Comparison of ENCODE assay signal across 8 mouse cellular contexts in the genomic region with DNA sequence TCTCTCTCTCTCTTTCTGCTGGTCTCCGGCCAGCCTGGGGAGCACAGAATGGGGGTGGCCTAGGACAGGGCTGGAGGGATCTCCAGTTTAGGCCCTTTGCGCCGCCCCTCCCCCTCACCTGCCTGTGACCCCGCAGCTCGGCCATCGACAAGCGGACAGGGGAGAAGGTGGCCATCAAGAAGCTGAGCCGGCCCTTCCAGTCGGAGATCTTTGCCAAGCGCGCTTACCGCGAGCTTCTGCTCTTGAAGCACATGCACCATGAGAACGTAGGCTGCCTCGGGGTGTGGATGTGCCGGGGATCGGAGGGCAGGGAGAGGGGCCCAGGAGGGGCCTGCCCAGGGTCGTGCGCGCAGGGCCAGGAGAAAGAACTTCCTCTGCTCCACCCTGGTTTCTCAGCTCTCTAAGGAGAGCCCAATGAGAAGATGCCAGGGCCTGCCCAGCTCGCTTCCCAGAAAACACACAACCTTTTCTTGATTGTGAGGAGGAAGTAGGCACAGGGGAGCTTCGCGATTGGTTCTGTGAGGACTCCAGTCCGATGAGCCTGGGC. TPM values are rescaled to one million over a fixed set of nuclear protein-coding genes. Genes with fewer than 3 reads are reported as not detected.
DNase-seq lines count a peak whose midpoint lies in the region; ATAC-seq and TF ChIP-seq lines count a peak whose summit lies in the region.
"Had no signal": no experiment of that assay in that cellular context is flagged by ENCODE, and none has a peak within 500 bp of the region (broad histone marks: within the 10 kb centered on the region; RNA-seq: fewer than 3 reads in every experiment).

No protein-coding gene starts in this region.

- TF ChIP-seq EP300 in ES-Bruce4 (IDR thresholded peaks at IDR 0.05; ENCODE audit: insufficient read depth, low read depth, low read length) = no peak

- peak overlapping the region; percentile 73 for H3K9ac ChIP-seq in ES-Bruce4 (ENCODE audit: low read depth, poor library complexity, severe bottlenecking)
- peak overlapping the region; percentile 70 for H3K9ac ChIP-seq in embryonic facial prominence, embryonic 14.5 days (ENCODE audit: low read depth, low read length)
- peak overlapping the region; percentile 66 for H3K9ac ChIP-seq in intestine, embryonic 14.5 days (ENCODE audit: low read length)
- peak overlapping the region; percentile 57 for H3K9ac ChIP-seq in lung, embryonic 14.5 days

- H3K27me3 ChIP-seq in E14TG2a.4 (ENCODE audit: insufficient read depth, low read length) (peaks cover 47% of the 10 kb centered on the region), ES-Bruce4 (ENCODE audit: control insufficient read depth, insufficient read depth, low read length, poor library complexity, severe bottlenecking) (no peaks in the 10 kb centered on the region)
- H3K27me3 ChIP-seq in embryonic facial prominence, embryonic 14.5 days (replicated peaks; ENCODE audit: control insufficient read depth, insufficient read depth, low read length) = peaks cover 14% of the 10 kb centered on the region
- H3K27me3 ChIP-seq in intestine, embryonic 14.5 days (replicated peaks; ENCODE audit: control insufficient read depth, insufficient read depth, low read length) = no peaks in the 10 kb centered on the region
- peaks cover 14% of the 10 kb centered on the region for H3K27me3 ChIP-seq in lung, embryonic 14.5 days (ENCODE audit: insufficient read depth, low read length)

- H3K9me3 ChIP-seq in E14TG2a.4 (ENCODE audit: low read length) (no peaks in the 10 kb centered on the region), ES-Bruce4 (replicated peaks; ENCODE audit: control insufficient read depth, insufficient read depth, low read length, poor library complexity, severe bottlenecking) (no peaks in the 10 kb centered on the region)
- no peaks in the 10 kb centered on the region for H3K9me3 ChIP-seq in embryonic facial prominence, embryonic 14.5 days (ENCODE audit: control insufficient read depth, low read length)
- no peaks in the 10 kb centered on the region for H3K9me3 ChIP-seq in intestine, embryonic 14.5 days (ENCODE audit: control insufficient read depth, low read length)
- H3K9me3 ChIP-seq in lung, embryonic 14.5 days (ENCODE audit: low read depth, low read length) = no peaks in the 10 kb centered on the region

- peaks cover 33% of the 10 kb centered on the region for H3K4me1 ChIP-seq in E14TG2a.4 (replicated peaks; ENCODE audit: low read depth, low read length)
- peaks cover under 1% of the 10 kb centered on the region for H3K4me1 ChIP-seq in ES-Bruce4 (ENCODE audit: control insufficient read depth, insufficient read depth, low read length)
- H3K4me1 ChIP-seq in embryonic facial prominence, embryonic 14.5 days (ENCODE audit: control insufficient read depth, insufficient read depth, low read length) = peaks cover 7% of the 10 kb centered on the region; the same call in 1 of the 2 replicates
- H3K4me1 ChIP-seq in intestine, embryonic 14.5 days (replicated peaks; ENCODE audit: control insufficient read depth, insufficient read depth, low read length) = peaks cover 11% of the 10 kb centered on the region
- no peaks in the 10 kb centered on the region for H3K4me1 ChIP-seq in lung, embryonic 14.5 days (ENCODE audit: insufficient read depth)

- TF ChIP-seq POLR2A in ES-Bruce4 (IDR thresholded peaks at IDR 0.05; ENCODE audit: insufficient read depth, low read length) = no peak

- no peak overlapping the region for H3K27ac ChIP-seq in ES-Bruce4 (ENCODE audit: insufficient read depth, low read length)
- peak overlapping the region; percentile 33; the same call in 1 of the 2 replicates for H3K27ac ChIP-seq in embryonic facial prominence, embryonic 14.5 days (replicated peaks; ENCODE audit: low read depth, low read length)
- H3K27ac ChIP-seq in intestine, embryonic 14.5 days (ENCODE audit: low read depth) = peak overlapping the region; percentile 67
- peak overlapping the region; percentile 21; the same call in 1 of the 2 replicates for H3K27ac ChIP-seq in lung, embryonic 14.5 days (ENCODE audit: low read depth)

- peak; percentile 53 for DNase-seq in embryonic facial prominence, embryonic 14.5 days (ENCODE audit: low spot score)
- DNase-seq in intestine, embryonic 14.5 days (ENCODE audit: low spot score) = peak; percentile 78
- DNase-seq in lung, embryonic 14.5 days = peak; percentile 55
- DNase-seq in retina, embryonic 14.5 days (ENCODE audit: low spot score) = peak; percentile 39

- H3K4me3 ChIP-seq in E14TG2a.4 (replicated peaks; ENCODE audit: low read length) (peak overlapping the region; percentile 82), ES-Bruce4 (ENCODE audit: low read depth, low read length) (peak overlapping the region; percentile 94)
- H3K4me3 ChIP-seq in embryonic facial prominence, embryonic 14.5 days (ENCODE audit: low read depth, low read length) = peak overlapping the region; percentile 56
- H3K4me3 ChIP-seq in intestine, embryonic 14.5 days (ENCODE audit: low read depth, low read length) = peak overlapping the region; percentile 63
- peak overlapping the region; percentile 54 for H3K4me3 ChIP-seq in lung, embryonic 14.5 days (ENCODE audit: low read depth, low read length)

- H3K4me2 ChIP-seq in embryonic facial prominence, embryonic 14.5 days (ENCODE audit: low read depth, low read length) = peak overlapping the region; percentile 89
- peak overlapping the region; percentile 78 for H3K4me2 ChIP-seq in intestine, embryonic 14.5 days (ENCODE audit: low read length)
- H3K4me2 ChIP-seq in lung, embryonic 14.5 days = peak overlapping the region; percentile 68

- WGBS in embryonic facial prominence, embryonic 14.5 days = 3% methylated on average over 24 of the region's 24 CpGs
- 2% methylated on average over 24 of the region's 24 CpGs for WGBS in intestine, embryonic 14.5 days
- 3% methylated on average over 24 of the region's 24 CpGs for WGBS in lung, embryonic 14.5 days

- no peak for TF ChIP-seq CTCF in E14TG2a.4 (conservative IDR thresholded peaks at IDR 0.05; ENCODE audit: low read length)
- TF ChIP-seq CTCF in ES-Bruce4 (IDR thresholded peaks at IDR 0.05; ENCODE audit: low read depth, low read length) = no peak
- TF ChIP-seq CTCF in lung, embryonic 14.5 days (IDR thresholded peaks at IDR 0.05; ENCODE audit: low read depth) = no peak

- H3K36me3 ChIP-seq in E14TG2a.4 (ENCODE audit: insufficient read depth, low read length) (peaks cover 4% of the 10 kb centered on the region; the same call in 1 of the 2 replicates), ES-Bruce4 (ENCODE audit: control insufficient read depth, insufficient read depth, low read length, poor library complexity, severe bottlenecking) (no peaks in the 10 kb centered on the region)
- no peaks in the 10 kb centered on the region for H3K36me3 ChIP-seq in embryonic facial prominence, embryonic 14.5 days (ENCODE audit: control insufficient read depth, insufficient read depth, low read length)
- no peaks in the 10 kb centered on the region for H3K36me3 ChIP-seq in intestine, embryonic 14.5 days (ENCODE audit: control insufficient read depth, insufficient read depth, low read length)
- H3K36me3 ChIP-seq in lung, embryonic 14.5 days (ENCODE audit: insufficient read depth) = no peaks in the 10 kb centered on the region

- peak; percentile 48 for ATAC-seq in embryonic facial prominence, embryonic 14.5 days (ENCODE audit: low read depth)
- peak; percentile 64 for ATAC-seq in intestine, embryonic 14.5 days (replicated peaks; ENCODE audit: low FRiP score, low TSS enrichment, low read depth)
- peak; percentile 55; the same call in 1 of the 2 replicates for ATAC-seq in lung, embryonic 14.5 days (ENCODE audit: insufficient read depth)
- ATAC-seq in activated CD4-positive, CD25-positive, alpha-beta regulatory T cell, adult 4 months = no peak

RNA-seq across cellular contexts. Expression of a gene that starts 0.9 kb away (rescaled TPM):
- polyA plus RNA-seq in ES-Bruce4 (2011; ENCODE audit: insufficient read depth, insufficient read length, low read depth, missing spikeins) = 49.0 and 50.7 TPM in 2 replicates
- polyA plus RNA-seq in embryonic facial prominence, embryonic 14.5 days (2014; fragmentation: Nextera tagmentation; extraction: Ambion mirVana) = 31.8 and 33.5 TPM in 2 replicates
- polyA plus RNA-seq in intestine, embryonic 14.5 days (2014; fragmentation: Nextera tagmentation; extraction: Ambion mirVana) = 135 and 136 TPM in 2 replicates
- polyA plus RNA-seq in lung, embryonic 14.5 days (2014; fragmentation: Nextera tagmentation; extraction: Ambion mirVana) = 53.7 and 61.0 TPM in 2 replicates
- not detected for polyA plus RNA-seq in activated CD4-positive, CD25-positive, alpha-beta regulatory T cell, adult 4 months (2017; shearing (Covaris generic))
- polyA plus RNA-seq: erythroblast, embryonic 14.5 days had no signal

RNA-seq across cellular contexts. Expression of a gene that starts 30.9 kb away (rescaled TPM):
- 89.8 and 92.9 TPM in 2 replicates for polyA plus RNA-seq in ES-Bruce4 (2011; ENCODE audit: insufficient read depth, insufficient read length, low read depth, missing spikeins)
- polyA plus RNA-seq in embryonic facial prominence, embryonic 14.5 days (2014; fragmentation: Nextera tagmentation; extraction: Ambion mirVana) = 10.0 and 10.2 TPM in 2 replicates
- 11.1 and 12.9 TPM in 2 replicates for polyA plus RNA-seq in intestine, embryonic 14.5 days (2014; fragmentation: Nextera tagmentation; extraction: Ambion mirVana)
- 10.0 and 12.5 TPM in 2 replicates for polyA plus RNA-seq in lung, embryonic 14.5 days (2014; fragmentation: Nextera tagmentation; extraction: Ambion mirVana)
- 1 to 10 TPM; 2.4 to 5.5 TPM for polyA plus RNA-seq in activated CD4-positive, CD25-positive, alpha-beta regulatory T cell, adult 4 months (2017; shearing (Covaris generic))

RNA-seq across cellular contexts. Expression of a gene that starts 44.1 kb away (rescaled TPM):
- polyA plus RNA-seq in ES-Bruce4 (2011; ENCODE audit: insufficient read depth, insufficient read length, low read depth, missing spikeins) = 8.5 and 8.8 TPM in 2 replicates
- 1.5 and 2.1 TPM in 2 replicates for polyA plus RNA-seq in embryonic facial prominence, embryonic 14.5 days (2014; fragmentation: Nextera tagmentation; extraction: Ambion mirVana)
- polyA plus RNA-seq in intestine, embryonic 14.5 days (2014; fragmentation: Nextera tagmentation; extraction: Ambion mirVana) = 4.0 and 4.7 TPM in 2 replicates
- polyA plus RNA-seq in lung, embryonic 14.5 days (2014; fragmentation: Nextera tagmentation; extraction: Ambion mirVana) = 3.1 and 5.2 TPM in 2 replicates
- 1 to 10 TPM; 4.1 to 7.7 TPM for polyA plus RNA-seq in activated CD4-positive, CD25-positive, alpha-beta regulatory T cell, adult 4 months (2017; shearing (Covaris generic))
- polyA plus RNA-seq: erythroblast, embryonic 14.5 days had no signal

Comparison
In these comparisons a context has a peak if more than half of its experiments do, and no peak if none do; other contexts are left out.
1. RNA of a gene that starts 0.9 kb away (polyA plus RNA-seq): 135 to 136 TPM in intestine, embryonic 14.5 days, 53.7 to 61.0 TPM in lung, embryonic 14.5 days, 49.0 to 50.7 TPM in ES-Bruce4 and 31.8 to 33.5 TPM in embryonic facial prominence, embryonic 14.5 days; not detected in activated CD4-positive, CD25-positive, alpha-beta regulatory T cell, adult 4 months; every median in the first group is over 10 times any median in the second.
2. Peak in every context shown above with its lines, with median percentiles within 50 percentile points of each other: H3K4me3 ChIP-seq, H3K9ac ChIP-seq, DNase-seq and H3K4me2 ChIP-seq.